Mouse (Mus musculus): ENCODE data around the gene Kif5c. TPM values are rescaled to one million over a fixed set of nuclear protein-coding genes. Genes with fewer than 3 reads are reported as not detected.

Kif5c gene
- 153 and 157 TPM in 2 replicates for polyA plus RNA-seq (2016; fragmentation: Nextera tagmentation; extraction: Ambion mirVana)

- peaks cover 13% of the 10 kb centered on the region for H3K36me3 ChIP-seq
- peaks cover 14% of the 10 kb centered on the region for H3K4me1 ChIP-seq
- 7% methylated on average over 48 of the region's 54 CpGs for WGBS
- peak within 1 kb of the TSS; percentile 78 for H3K4me3 ChIP-seq
- peak within 1 kb of the TSS; percentile 90 for H3K27ac ChIP-seq
- peaks cover 5% of the 10 kb centered on the region; the same call in 1 of the 2 replicates for H3K9me3 ChIP-seq (replicated peaks)
- peak within 1 kb of the TSS; percentile 87 for H3K9ac ChIP-seq
- ATAC-seq (ENCODE audit: low FRiP score), result peak; percentile 97
- peak within 1 kb of the TSS; percentile 65 for H3K4me2 ChIP-seq (replicated peaks)
- no peaks in the 10 kb centered on the region for H3K27me3 ChIP-seq
Observed at GRCm38 (mm10) chr2:49618829-49619718, at the start of gene Kif5c. TSS of gene Kif5c (plus strand) at chr2:49619298.

- Histone ChIP-seq H3K27ac (no peak overlapping the region), H3K9ac (no peak overlapping the region), H3K4me3 (no peak overlapping the region), H3K36me3 (no peaks in the 10 kb centered on the region), H3K4me1 (peaks cover 31% of the 10 kb centered on the region), H3K9me3 (replicated peaks) (no peaks in the 10 kb centered on the region), H3K4me2 (replicated peaks) (no peak overlapping the region), H3K27me3 (no peaks in the 10 kb centered on the region)
- ATAC-seq (ENCODE audit: low FRiP score), result 0 out of 2 replicates have a peak, but pooled peaks have one; percentile 10
- 67% methylated on average over 16 of the region's 16 CpGs for WGBS
Observed at GRCm38 (mm10) chr2:49569862-49570777, 49.0 kb upstream of the Kif5c start.

GRCm38 (mm10) chr2:49570778-49571101 lies 48.4 kb upstream of the Kif5c start:
- Histone ChIP-seq H3K4me1 (peaks cover 31% of the 10 kb centered on the region), H3K36me3 (no peaks in the 10 kb centered on the region), H3K4me3 (no peak overlapping the region), H3K9ac (no peak overlapping the region), H3K27ac (no peak overlapping the region), H3K9me3 (replicated peaks) (no peaks in the 10 kb centered on the region), H3K27me3 (no peaks in the 10 kb centered on the region), H3K4me2 (replicated peaks) (no peak overlapping the region)
- ATAC-seq (ENCODE audit: low FRiP score), result 0 out of 2 replicates have a peak, but pooled peaks have one; percentile 30
- WGBS, result 50% methylated on average over 6 of the region's 6 CpGs

GRCm38 (mm10) chr2:49571159-49571920 lies 47.8 kb upstream of the Kif5c start:
- ATAC-seq (ENCODE audit: low FRiP score), result no peak
- Histone ChIP-seq H3K9ac (no peak overlapping the region), H3K4me2 (replicated peaks) (no peak overlapping the region), H3K36me3 (no peaks in the 10 kb centered on the region), H3K4me1 (peaks cover 31% of the 10 kb centered on the region), H3K27ac (peak overlapping the region; percentile 76), H3K9me3 (replicated peaks) (no peaks in the 10 kb centered on the region), H3K4me3 (no peak overlapping the region), H3K27me3 (no peaks in the 10 kb centered on the region)
- WGBS, result 73% methylated on average over 11 of the region's 11 CpGs

- H3K4me3 ChIP-seq, result no peak overlapping the region
- H3K9ac ChIP-seq, result no peak overlapping the region
- ATAC-seq (ENCODE audit: low FRiP score), result peak; percentile 69
- no peaks in the 10 kb centered on the region for H3K9me3 ChIP-seq (replicated peaks)
- H3K4me2 ChIP-seq (replicated peaks), result peak overlapping the region; percentile 35
- peaks cover 31% of the 10 kb centered on the region for H3K4me1 ChIP-seq
- no peaks in the 10 kb centered on the region for H3K27me3 ChIP-seq
- H3K36me3 ChIP-seq, result no peaks in the 10 kb centered on the region
- H3K27ac ChIP-seq, result peak overlapping the region; percentile 76
- 58% methylated on average over 12 of the region's 12 CpGs for WGBS
Observed at GRCm38 (mm10) chr2:49572111-49572642, 46.9 kb upstream of the Kif5c start.

GRCm38 (mm10) chr2:49572684-49573083 lies 46.4 kb upstream of the Kif5c start:
- no peak overlapping the region for H3K9ac ChIP-seq
- H3K4me2 ChIP-seq (replicated peaks), result peak overlapping the region; percentile 35; the same call in 1 of the 2 replicates
- H3K9me3 ChIP-seq (replicated peaks), result no peaks in the 10 kb centered on the region
- peak overlapping the region; percentile 76 for H3K27ac ChIP-seq
- no peaks in the 10 kb centered on the region for H3K36me3 ChIP-seq
- H3K4me1 ChIP-seq, result peaks cover 31% of the 10 kb centered on the region
- 74% methylated on average over 9 of the region's 9 CpGs for WGBS
- H3K4me3 ChIP-seq, result no peak overlapping the region
- ATAC-seq (ENCODE audit: low FRiP score), result 0 out of 2 replicates have a peak, but pooled peaks have one; percentile 38
- no peaks in the 10 kb centered on the region for H3K27me3 ChIP-seq

- Histone ChIP-seq H3K9me3 (replicated peaks) (no peaks in the 10 kb centered on the region), H3K36me3 (no peaks in the 10 kb centered on the region), H3K4me2 (replicated peaks) (no peak overlapping the region), H3K4me3 (no peak overlapping the region), H3K27ac (no peak overlapping the region), H3K9ac (no peak overlapping the region), H3K4me1 (peaks cover 31% of the 10 kb centered on the region), H3K27me3 (no peaks in the 10 kb centered on the region)
- 68% methylated on average over 3 of the region's 3 CpGs for WGBS
- ATAC-seq (ENCODE audit: low FRiP score), result no peak
Observed at GRCm38 (mm10) chr2:49573282-49573681, 45.8 kb upstream of the Kif5c start.

GRCm38 (mm10) chr2:49580585-49580984 lies 38.5 kb upstream of the Kif5c start:
- Histone ChIP-seq H3K4me3 (no peak overlapping the region), H3K36me3 (no peaks in the 10 kb centered on the region), H3K27ac (no peak overlapping the region), H3K4me1 (no peaks in the 10 kb centered on the region), H3K4me2 (replicated peaks) (no peak overlapping the region), H3K9me3 (replicated peaks) (no peaks in the 10 kb centered on the region), H3K27me3 (no peaks in the 10 kb centered on the region), H3K9ac (no peak overlapping the region)
- WGBS, result 86% methylated on average over 3 of the region's 3 CpGs
- ATAC-seq (ENCODE audit: low FRiP score), result no peak

- Histone ChIP-seq H3K4me3 (no peak overlapping the region), H3K36me3 (no peaks in the 10 kb centered on the region), H3K9ac (no peak overlapping the region), H3K27me3 (no peaks in the 10 kb centered on the region), H3K4me2 (replicated peaks) (no peak overlapping the region), H3K9me3 (replicated peaks) (no peaks in the 10 kb centered on the region), H3K27ac (no peak overlapping the region), H3K4me1 (no peaks in the 10 kb centered on the region)
- 87% methylated on average over 5 of the region's 5 CpGs for WGBS
- ATAC-seq (ENCODE audit: low FRiP score), result no peak
Observed at GRCm38 (mm10) chr2:49582546-49582945, 36.6 kb upstream of the Kif5c start.

- ATAC-seq (ENCODE audit: low FRiP score), result no peak
Observed at GRCm38 (mm10) chr2:49583311-49583710, 35.8 kb upstream of the Kif5c start.

GRCm38 (mm10) chr2:49590450-49590849 lies 28.6 kb upstream of the Kif5c start:
- no peaks in the 10 kb centered on the region for H3K36me3 ChIP-seq
- no peaks in the 10 kb centered on the region for H3K9me3 ChIP-seq (replicated peaks)
- no peaks in the 10 kb centered on the region for H3K4me1 ChIP-seq
- WGBS, result 73% methylated on average over 5 of the region's 5 CpGs
- H3K27ac ChIP-seq, result no peak overlapping the region
- H3K27me3 ChIP-seq, result no peaks in the 10 kb centered on the region
- H3K4me3 ChIP-seq, result no peak overlapping the region
- ATAC-seq (ENCODE audit: low FRiP score), result no peak
- no peak overlapping the region for H3K4me2 ChIP-seq (replicated peaks)
- H3K9ac ChIP-seq, result no peak overlapping the region

More at GRCm38 (mm10) chr2:49583311-49583710, 35.8 kb upstream of the Kif5c start:
- H3K27ac ChIP-seq, result no peak overlapping the region
- H3K36me3 ChIP-seq, result no peaks in the 10 kb centered on the region
- no peaks in the 10 kb centered on the region for H3K4me1 ChIP-seq
- no peak overlapping the region for H3K9ac ChIP-seq
- H3K9me3 ChIP-seq (replicated peaks), result no peaks in the 10 kb centered on the region
- 98% methylated on average over 2 of the region's 2 CpGs for WGBS
- H3K4me2 ChIP-seq (replicated peaks), result no peak overlapping the region
- H3K4me3 ChIP-seq, result no peak overlapping the region
- H3K27me3 ChIP-seq, result no peaks in the 10 kb centered on the region
